Mouse (Mus musculus) C2C12 (cell line): ENCODE measurements around the gene Cyp2c23. TPM values are rescaled to one million over a fixed set of nuclear protein-coding genes. Genes with fewer than 3 reads are reported as not detected.

ENCODE experiments used
- H3K27me3 ChIP-seq: one replicate; pipeline ENCODE4 v1.6.1; 2011; ENCODE audit not compliant: control insufficient read depth, insufficient read depth, insufficient read length
- H3K36me3 ChIP-seq: one replicate; pipeline ENCODE4 v1.6.1; 2011; ENCODE audit not compliant: control insufficient read depth, insufficient read depth
- H3K4me3 ChIP-seq: one replicate; pipeline ENCODE4 v1.5.1; 2011; ENCODE audit warnings: mild to moderate bottlenecking, control low read depth; ENCODE audit not compliant: poor library complexity, insufficient read depth, severe bottlenecking
- H3K79me2 ChIP-seq: one replicate; pipeline ENCODE4 v1.6.1; 2011; ENCODE audit not compliant: control insufficient read depth, insufficient read depth
- H3K79me3 ChIP-seq: one replicate; pipeline ENCODE4 v1.6.1; 2011; ENCODE audit warnings: low read depth, control low read depth
- H3ac ChIP-seq: one replicate; pipeline ENCODE3; 2011; ENCODE audit warnings: low read depth; ENCODE audit not compliant: control insufficient read depth, insufficient read length
- CEBPB ChIP-seq: IDR thresholded peaks from one replicate; pipeline ENCODE4 v1.6.1; 2011; ENCODE audit warnings: low read depth, mild to moderate bottlenecking, control low read depth, moderate library complexity
- CTCF ChIP-seq: IDR thresholded peaks from one replicate; pipeline ENCODE4 v1.5.1; 2011; ENCODE audit not compliant: control insufficient read depth, insufficient read depth, insufficient read length
- FOSL1 ChIP-seq: IDR thresholded peaks from one replicate; pipeline ENCODE4 v1.8.0; 2011; ENCODE audit warnings: mild to moderate bottlenecking, low read length; ENCODE audit not compliant: poor library complexity, insufficient read depth, severe bottlenecking
- MAX ChIP-seq: IDR thresholded peaks from one replicate; pipeline ENCODE4 v1.6.1; 2011; ENCODE audit warnings: mild to moderate bottlenecking, control low read depth
- MYOD1 ChIP-seq: IDR thresholded peaks from one replicate; pipeline ENCODE4 v1.6.1; 2011; ENCODE audit warnings: low read depth; ENCODE audit not compliant: control insufficient read depth, insufficient read length
- MYOG ChIP-seq: IDR thresholded peaks from one replicate; pipeline ENCODE4 v1.6.1; 2011; ENCODE audit not compliant: control insufficient read depth, insufficient read length; ENCODE audit errors: extremely low read depth
- USF1 ChIP-seq: IDR thresholded peaks from one replicate; pipeline ENCODE4 v1.6.1; 2011; ENCODE audit warnings: low read depth, mild to moderate bottlenecking, control low read depth, moderate library complexity
- polyA plus RNA-seq: library from polyadenylated mRNA; unstranded; fragments of >200 nt; fragmentation: generic; extraction: Trizol; gene quantifications from one replicate; pipeline ENCODE4 v1.2.1, GENCODE M21; 2012; ENCODE audit warnings: missing spikeins

Cyp2c23 gene
- polyA plus RNA-seq, 1 experiment = not detected

GRCm38 (mm10) chr19:44021502-44021901, 7.5 kb downstream of the Cyp2c23 start:
- no peak overlapping the region for H3ac ChIP-seq
- H3K4me3 ChIP-seq = no peak overlapping the region
- H3K79me3 ChIP-seq = no peaks in the 10 kb centered on the region
- H3K27me3 ChIP-seq = no peaks in the 10 kb centered on the region
- H3K36me3 ChIP-seq = no peaks in the 10 kb centered on the region
- no peaks in the 10 kb centered on the region for H3K79me2 ChIP-seq
- TF ChIP-seq MAX = no peak
- no peak for TF ChIP-seq MYOG
- no peak for TF ChIP-seq MYOD1
- peak; percentile 67 for TF ChIP-seq CEBPB

- no peaks in the 10 kb centered on the region for H3K79me3 ChIP-seq
- H3ac ChIP-seq = no peak overlapping the region
- H3K27me3 ChIP-seq = no peaks in the 10 kb centered on the region
- H3K36me3 ChIP-seq = no peaks in the 10 kb centered on the region
- H3K79me2 ChIP-seq = no peaks in the 10 kb centered on the region
- no peak overlapping the region for H3K4me3 ChIP-seq
- TF ChIP-seq MYOD1 (no peak), FOSL1 (no peak), CEBPB (no peak), USF1 (no peak), MAX (no peak), CTCF (no peak), MYOG (no peak)
Measured at GRCm38 (mm10) chr19:44019739-44020138, 9.3 kb downstream of the Cyp2c23 start.

GRCm38 (mm10) chr19:44013862-44014261, 15.1 kb downstream of the Cyp2c23 start:
- Histone ChIP-seq H3K27me3 (no peaks in the 10 kb centered on the region), H3K79me2 (no peaks in the 10 kb centered on the region), H3K4me3 (no peak overlapping the region), H3K79me3 (no peaks in the 10 kb centered on the region), H3K36me3 (no peaks in the 10 kb centered on the region), H3ac (no peak overlapping the region)
- no peak for TF ChIP-seq CTCF

- H3ac ChIP-seq = no peak overlapping the region
- no peaks in the 10 kb centered on the region for H3K27me3 ChIP-seq
- no peaks in the 10 kb centered on the region for H3K79me2 ChIP-seq
- no peaks in the 10 kb centered on the region for H3K79me3 ChIP-seq
- H3K36me3 ChIP-seq = no peaks in the 10 kb centered on the region
- H3K4me3 ChIP-seq = no peak overlapping the region
- TF ChIP-seq USF1 (no peak), MYOG (no peak), FOSL1 (no peak), CEBPB (peak; percentile 27), MAX (no peak), CTCF (no peak)
Measured at GRCm38 (mm10) chr19:44008784-44009183, 20.2 kb downstream of the Cyp2c23 start.

GRCm38 (mm10) chr19:44007186-44007585, 21.8 kb downstream of the Cyp2c23 start:
- no peak for TF ChIP-seq USF1
- TF ChIP-seq MYOD1 = no peak
- TF ChIP-seq CEBPB = no peak
- TF ChIP-seq MYOG = no peak
- TF ChIP-seq FOSL1 = no peak
- TF ChIP-seq MAX = no peak
- no peak for TF ChIP-seq CTCF
- no peak overlapping the region for H3ac ChIP-seq
- H3K79me2 ChIP-seq = no peaks in the 10 kb centered on the region
- no peak overlapping the region for H3K4me3 ChIP-seq
- no peaks in the 10 kb centered on the region for H3K36me3 ChIP-seq
- no peaks in the 10 kb centered on the region for H3K27me3 ChIP-seq
- H3K79me3 ChIP-seq = no peaks in the 10 kb centered on the region

- Histone ChIP-seq H3K79me3 (no peaks in the 10 kb centered on the region), H3K4me3 (no peak overlapping the region), H3K27me3 (no peaks in the 10 kb centered on the region), H3K79me2 (no peaks in the 10 kb centered on the region), H3ac (no peak overlapping the region), H3K36me3 (no peaks in the 10 kb centered on the region)
- TF ChIP-seq MAX (no peak), MYOG (no peak), CEBPB (no peak), USF1 (no peak), MYOD1 (no peak), FOSL1 (no peak), CTCF (no peak)
Measured at GRCm38 (mm10) chr19:44005025-44005424, 24.0 kb downstream of the Cyp2c23 start.
